Mouse (Mus musculus) liver, postnatal 0 days (tissue): ENCODE data around the gene Psd4.

Experiments used
- CTCF ChIP-seq: sonication (generic); IDR thresholded peaks from 2 replicates; pipeline ENCODE4 v1.5.1; 2016; ENCODE audit warnings: antibody characterized with exemption, low read depth
- EP300 ChIP-seq: IDR thresholded peaks from 2 replicates; pipeline ENCODE4 v1.6.1; 2016; ENCODE audit warnings: antibody characterized with exemption, low read depth, mild to moderate bottlenecking

DNA sequence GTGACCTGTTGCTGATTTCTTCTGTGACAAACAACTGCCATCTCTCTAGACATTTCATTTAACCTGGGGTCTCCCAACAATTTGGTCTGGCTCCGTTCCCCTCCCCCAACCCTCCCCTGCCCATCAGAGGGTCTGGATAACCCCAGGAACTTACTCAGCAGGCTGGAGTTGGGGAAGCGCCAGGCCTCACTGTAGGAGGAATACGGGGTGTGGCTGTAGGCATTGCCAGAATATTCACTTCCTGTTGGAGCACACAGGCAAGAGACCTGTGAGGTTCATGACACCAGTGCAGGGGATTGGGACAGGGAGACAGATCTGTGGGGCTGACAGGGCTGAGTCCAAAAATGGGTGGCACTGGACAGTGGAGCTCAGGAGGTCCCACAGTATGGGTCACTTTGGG, 55.4 kb downstream of the Psd4 start:
- TF ChIP-seq CTCF (no peak), EP300 (no peak)
